In the genomic region with DNA sequence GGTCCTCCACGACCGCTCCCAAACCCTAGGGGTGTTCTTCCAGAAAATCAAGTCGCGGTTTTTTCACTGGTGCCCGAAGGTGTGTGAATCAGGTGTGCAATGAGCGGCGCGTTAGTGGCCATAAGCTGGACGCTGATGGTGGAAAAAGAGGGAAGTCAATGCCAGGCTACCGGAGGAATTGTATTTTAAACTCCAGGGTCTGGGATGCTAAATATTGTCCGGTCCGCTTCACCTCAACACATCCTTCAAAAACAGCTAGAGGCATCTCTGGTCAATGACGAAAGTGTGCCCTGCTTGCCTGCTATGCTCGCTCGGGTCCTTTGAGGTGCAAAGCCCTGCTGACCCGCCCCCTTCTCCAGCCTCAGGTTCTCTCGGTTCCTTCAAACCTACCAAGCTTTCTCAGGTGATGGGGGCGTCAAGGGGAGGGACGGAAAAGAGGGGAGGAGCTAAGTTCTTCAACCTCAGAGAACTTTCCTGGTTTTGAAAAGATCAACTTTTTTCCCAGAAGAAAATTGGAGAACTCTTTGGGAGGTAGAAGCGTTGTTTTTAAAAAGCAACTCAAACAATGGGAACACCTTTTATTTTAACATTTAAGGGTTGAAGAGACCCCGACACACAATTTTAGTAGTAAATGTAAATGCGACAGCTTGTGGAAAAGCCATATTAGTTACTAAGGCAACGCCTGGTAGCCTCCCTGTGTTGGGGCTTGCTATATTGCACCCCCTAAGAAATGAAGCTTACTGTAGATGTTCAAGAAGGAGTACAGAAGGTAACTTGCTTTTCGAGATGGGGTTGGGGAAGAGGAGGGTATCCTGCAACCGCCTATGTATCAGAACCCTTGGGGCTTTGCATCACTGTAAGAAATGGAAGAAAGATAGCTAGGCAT, we compare ENCODE assay signal across 12 mouse cellular contexts. TPM values are rescaled to one million over a fixed set of nuclear protein-coding genes. Genes with fewer than 3 reads are reported as not detected.
DNase-seq lines count a peak whose midpoint lies in the region; ATAC-seq and TF ChIP-seq lines count a peak whose summit lies in the region.
"Had no signal": no experiment of that assay in that cellular context is flagged by ENCODE, and none has a peak within 500 bp of the region (broad histone marks: within the 10 kb centered on the region; RNA-seq: fewer than 3 reads in every experiment).

No protein-coding gene starts in this region.

- WGBS in hindbrain, embryonic 10.5 days: 9% methylated on average over 25 of the region's 25 CpGs
- 7% methylated on average over 25 of the region's 25 CpGs for WGBS in midbrain, postnatal 0 days
- WGBS in liver, embryonic 11.5 days: 12% methylated on average over 25 of the region's 25 CpGs
- WGBS in limb, embryonic 10.5 days: 9% methylated on average over 25 of the region's 25 CpGs

- no peak for TF ChIP-seq CTCF in midbrain, postnatal 0 days (IDR thresholded peaks at IDR 0.05)

- peaks cover 45% of the 10 kb centered on the region for H3K27me3 ChIP-seq in hindbrain, embryonic 10.5 days (ENCODE audit: insufficient read depth, poor library complexity, severe bottlenecking)
- H3K27me3 ChIP-seq in midbrain, postnatal 0 days (ENCODE audit: insufficient read depth, low read length): no peaks in the 10 kb centered on the region
- H3K27me3 ChIP-seq in liver, embryonic 11.5 days (replicated peaks; ENCODE audit: control insufficient read depth, insufficient read depth, low read length): peaks cover 36% of the 10 kb centered on the region
- H3K27me3 ChIP-seq in limb, embryonic 10.5 days (ENCODE audit: low read depth, poor library complexity, severe bottlenecking): peaks cover 46% of the 10 kb centered on the region

- no peaks in the 10 kb centered on the region for H3K9me3 ChIP-seq in hindbrain, embryonic 10.5 days
- no peaks in the 10 kb centered on the region for H3K9me3 ChIP-seq in midbrain, postnatal 0 days (ENCODE audit: low read length)
- no peaks in the 10 kb centered on the region for H3K9me3 ChIP-seq in liver, embryonic 11.5 days (ENCODE audit: control insufficient read depth, low read length)
- H3K9me3 ChIP-seq in limb, embryonic 10.5 days (replicated peaks): no peaks in the 10 kb centered on the region
- H3K9me3 ChIP-seq: limb, embryonic 13.5 days had no signal

- H3K27ac ChIP-seq in hindbrain, embryonic 10.5 days: no peak overlapping the region
- no peak overlapping the region for H3K27ac ChIP-seq in midbrain, postnatal 0 days (ENCODE audit: low read depth, low read length)
- no peak overlapping the region for H3K27ac ChIP-seq in liver, embryonic 11.5 days (ENCODE audit: low read depth, low read length)
- no peak overlapping the region for H3K27ac ChIP-seq in limb, embryonic 10.5 days
- H3K27ac ChIP-seq: limb, embryonic 13.5 days had no signal

- ATAC-seq in midbrain, postnatal 0 days (ENCODE audit: low FRiP score): 0 out of 2 replicates have a peak, but pooled peaks have one; percentile 11
- no peak for ATAC-seq in liver, embryonic 11.5 days (replicated peaks; ENCODE audit: low FRiP score)
- ATAC-seq: lung, postnatal 0 days had no signal

- peak overlapping the region; percentile 67 for H3K4me2 ChIP-seq in midbrain, postnatal 0 days (ENCODE audit: low read depth, low read length, poor library complexity, severe bottlenecking)
- H3K4me2 ChIP-seq in liver, embryonic 11.5 days: no peak overlapping the region

- H3K4me1 ChIP-seq in hindbrain, embryonic 10.5 days (replicated peaks): peaks cover 19% of the 10 kb centered on the region; the same call in 1 of the 2 replicates
- peaks cover 5% of the 10 kb centered on the region; the same call in 1 of the 2 replicates for H3K4me1 ChIP-seq in midbrain, postnatal 0 days (ENCODE audit: insufficient read depth, low read length)
- no peaks in the 10 kb centered on the region for H3K4me1 ChIP-seq in liver, embryonic 11.5 days (replicated peaks; ENCODE audit: control insufficient read depth, insufficient read depth, low read length)
- H3K4me1 ChIP-seq in limb, embryonic 10.5 days: no peaks in the 10 kb centered on the region
- H3K4me1 ChIP-seq: limb, embryonic 13.5 days had no signal

- DNase-seq in heart, adult 11 months: peak; percentile 79
- DNase-seq in heart, adult 9 months (ENCODE audit: low spot score in 2 of 2): no peak
- peak; percentile 54 for DNase-seq in cerebellum, adult 8-10 months
- DNase-seq in hindbrain, embryonic 10.5 days (ENCODE audit: low spot score): no peak
- peak; percentile 12 for DNase-seq in midbrain, postnatal 0 days (ENCODE audit: low spot score)
- no peak for DNase-seq in liver, embryonic 11.5 days (ENCODE audit: low spot score)
- DNase-seq in adrenal gland, postnatal 4 days (ENCODE audit: low spot score in 2 of 2): no peak
- DNase-seq in limb, embryonic 10.5 days (ENCODE audit: low spot score): no peak
- DNase-seq: gastrocnemius, postnatal 25 days had no signal

- H3K36me3 ChIP-seq in hindbrain, embryonic 10.5 days: no peaks in the 10 kb centered on the region
- no peaks in the 10 kb centered on the region for H3K36me3 ChIP-seq in midbrain, postnatal 0 days (ENCODE audit: insufficient read depth, low read length)
- no peaks in the 10 kb centered on the region for H3K36me3 ChIP-seq in liver, embryonic 11.5 days (ENCODE audit: control insufficient read depth, insufficient read depth, low read length)
- H3K36me3 ChIP-seq in limb, embryonic 10.5 days: no peaks in the 10 kb centered on the region
- H3K36me3 ChIP-seq: limb, embryonic 13.5 days had no signal

- peak overlapping the region; percentile 42 for H3K4me3 ChIP-seq in hindbrain, embryonic 10.5 days
- H3K4me3 ChIP-seq in midbrain, postnatal 0 days (ENCODE audit: low read depth, low read length): peak overlapping the region; percentile 57
- H3K4me3 ChIP-seq in liver, embryonic 11.5 days (ENCODE audit: low read depth, low read length): no peak overlapping the region
- H3K4me3 ChIP-seq in limb, embryonic 10.5 days: no peak overlapping the region
- H3K4me3 ChIP-seq: limb, embryonic 13.5 days had no signal

- H3K9ac ChIP-seq in midbrain, postnatal 0 days (replicated peaks; ENCODE audit: low read length, poor library complexity, severe bottlenecking): peak overlapping the region; percentile 55
- no peak overlapping the region for H3K9ac ChIP-seq in liver, embryonic 11.5 days (ENCODE audit: low read depth, low read length)
- H3K9ac ChIP-seq: limb, embryonic 13.5 days had no signal

RNA-seq across cellular contexts. Expression of a gene that starts 1.2 kb away (rescaled TPM):
- 0.12 TPM in 1 of 2 replicates, not detected in the other for polyA plus RNA-seq in hindbrain, embryonic 10.5 days (2016; fragmentation: Nextera tagmentation; extraction: Ambion mirVana)
- total RNA-seq in midbrain, postnatal 0 days (2014; rRNA removed): 27.4 and 30.1 TPM in 2 replicates
- polyA plus RNA-seq in midbrain, postnatal 0 days (2015; fragmentation: Nextera tagmentation; extraction: Ambion mirVana): 14.8 and 16.5 TPM in 2 replicates
- polyA plus RNA-seq in liver, embryonic 11.5 days (2014; fragmentation: Nextera tagmentation; extraction: Ambion mirVana): 0.05 and 0.19 TPM in 2 replicates
- total RNA-seq in adrenal gland, postnatal 4 days (2021): under 1 TPM in 1 of 2 experiments, not detected in 1; 0.42 TPM
- polyA plus RNA-seq in limb, embryonic 10.5 days (2016; fragmentation: Nextera tagmentation; extraction: Ambion mirVana): not detected in 2 replicates
- polyA plus RNA-seq: C2C12; lung, postnatal 0 days had no signal

Comparison
In these comparisons a context has a peak if more than half of its experiments do, and no peak if none do; other contexts are left out.
1. DNase-seq: peak in heart, adult 11 months (single experiment), cerebellum, adult 8-10 months (single experiment) and midbrain, postnatal 0 days (single experiment); none in heart, adult 9 months (0 of 2), hindbrain, embryonic 10.5 days (single experiment), liver, embryonic 11.5 days (single experiment), adrenal gland, postnatal 4 days (0 of 2) and limb, embryonic 10.5 days (single experiment).
2. H3K4me3 ChIP-seq: peak in hindbrain, embryonic 10.5 days (single experiment) and midbrain, postnatal 0 days (single experiment); none in liver, embryonic 11.5 days (single experiment) and limb, embryonic 10.5 days (single experiment).
3. RNA of a gene that starts 1.2 kb away (polyA plus RNA-seq): 14.8 to 16.5 TPM in midbrain, postnatal 0 days; 0.05 to 0.19 TPM in liver, embryonic 11.5 days, 0.12 TPM in hindbrain, embryonic 10.5 days and not detected in limb, embryonic 10.5 days; every median in the first group is over 10 times any median in the second.